Mouse (Mus musculus) liver, embryonic 14.5 days (tissue): Measurements from ENCODE around the gene Tpi1.

ENCODE experiments used
- CTCF ChIP-seq: IDR thresholded peaks from 2 replicates; pipeline ENCODE4 v1.5.1; 2016; ENCODE audit warnings: antibody characterized with exemption, low read depth, control low read depth
- EP300 ChIP-seq: IDR thresholded peaks from 2 replicates; pipeline ENCODE4 v1.6.1; 2016; ENCODE audit warnings: antibody characterized with exemption, low read depth

- no peak for TF ChIP-seq CTCF
- no peak for TF ChIP-seq EP300
Measured at GRCm38 (mm10) chr6:124779222-124779983, 34.7 kb downstream of the Tpi1 start, which contains the start of gene Lrrc23.
